Mouse (Mus musculus) T-cell, adult 2 months (primary cell): ENCODE measurements around the gene Pkp4.

Source experiments
- DNase-seq: peaks from one replicate; pipeline ENCODE4 v3.0.0; 2022; ENCODE audit warnings: low spot score

Pkp4 gene

DNA sequence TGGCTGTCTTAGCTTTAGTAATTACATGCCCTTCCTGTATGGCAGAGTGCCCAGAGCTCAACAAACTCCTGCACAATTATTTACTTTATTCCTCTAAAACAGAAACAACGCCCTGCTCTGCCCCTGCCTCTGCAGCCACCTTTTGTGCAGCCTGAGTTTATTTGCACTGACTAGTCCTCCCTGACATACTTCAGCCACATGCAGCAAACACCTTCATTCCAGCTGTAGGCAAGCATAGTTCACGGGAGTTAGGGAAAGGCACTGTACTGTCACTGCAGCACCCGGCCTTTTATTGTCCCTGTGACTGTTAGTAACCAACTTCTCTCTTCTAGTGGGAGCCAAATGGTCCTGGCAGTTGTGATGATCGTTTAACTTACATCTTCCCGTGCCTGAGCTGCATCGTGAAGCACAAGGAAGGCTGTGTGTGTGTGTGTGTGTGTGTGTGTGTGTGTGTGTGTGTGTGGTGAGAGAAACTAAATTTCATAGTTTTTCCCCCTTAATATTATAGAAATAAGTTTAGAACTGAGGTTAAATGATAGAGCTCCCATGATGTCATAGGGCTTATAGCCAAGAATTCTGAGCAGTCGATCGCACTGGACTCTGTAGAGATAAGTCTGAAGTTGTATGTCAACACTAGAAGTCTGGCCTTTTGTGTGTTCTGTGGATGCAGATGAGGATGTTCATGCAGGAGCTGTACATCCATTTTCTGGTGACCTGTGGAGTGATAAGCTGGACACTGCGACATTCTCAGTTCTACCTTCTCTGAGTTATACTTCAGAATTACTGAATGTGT is 59.5 kb downstream of the Pkp4 start:
- no peak for DNase-seq

DNA sequence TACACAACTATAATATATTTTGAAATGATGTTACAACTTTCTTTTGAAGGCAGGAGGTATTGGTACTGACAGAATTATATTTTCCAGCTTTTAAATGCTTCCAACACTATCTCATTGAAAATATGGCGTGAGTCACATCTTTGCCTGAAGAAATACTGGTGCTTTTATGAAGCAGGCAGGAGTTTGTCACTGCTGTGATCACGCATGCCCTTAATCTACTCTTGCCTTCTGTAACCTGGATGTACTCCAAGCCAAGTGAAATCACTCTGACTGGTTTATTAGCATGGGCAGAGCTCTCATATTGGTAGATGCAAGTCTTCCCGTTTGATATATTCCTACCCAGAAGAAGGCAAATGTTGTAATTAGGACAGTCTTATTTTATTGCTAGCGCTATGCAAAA is 65.7 kb downstream of the Pkp4 start:
- DNase-seq: no peak

DNA sequence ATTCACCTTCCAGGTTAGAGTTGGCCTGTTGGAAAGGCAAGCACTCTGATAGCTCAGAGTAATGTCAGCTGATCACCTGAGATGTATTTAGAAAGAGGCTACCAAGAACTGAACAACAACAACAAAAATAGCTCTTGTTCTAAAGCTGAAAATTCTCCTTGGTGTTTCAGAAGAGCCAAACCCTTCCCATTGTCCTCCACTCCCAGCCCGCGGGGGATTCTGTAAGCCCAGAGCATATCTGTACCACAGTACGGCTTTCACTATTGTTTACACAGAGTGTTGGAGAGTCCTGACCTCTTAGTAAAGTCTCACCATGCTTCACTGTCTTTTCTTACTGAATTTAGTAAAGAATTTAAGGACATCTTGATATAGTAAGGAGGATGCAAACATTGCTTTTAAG is 66.4 kb downstream of the Pkp4 start:
- DNase-seq: no peak

GRCm38 (mm10) chr2:59227508-59228263 is 67.0 kb downstream of the Pkp4 start:
- no peak for DNase-seq

DNA sequence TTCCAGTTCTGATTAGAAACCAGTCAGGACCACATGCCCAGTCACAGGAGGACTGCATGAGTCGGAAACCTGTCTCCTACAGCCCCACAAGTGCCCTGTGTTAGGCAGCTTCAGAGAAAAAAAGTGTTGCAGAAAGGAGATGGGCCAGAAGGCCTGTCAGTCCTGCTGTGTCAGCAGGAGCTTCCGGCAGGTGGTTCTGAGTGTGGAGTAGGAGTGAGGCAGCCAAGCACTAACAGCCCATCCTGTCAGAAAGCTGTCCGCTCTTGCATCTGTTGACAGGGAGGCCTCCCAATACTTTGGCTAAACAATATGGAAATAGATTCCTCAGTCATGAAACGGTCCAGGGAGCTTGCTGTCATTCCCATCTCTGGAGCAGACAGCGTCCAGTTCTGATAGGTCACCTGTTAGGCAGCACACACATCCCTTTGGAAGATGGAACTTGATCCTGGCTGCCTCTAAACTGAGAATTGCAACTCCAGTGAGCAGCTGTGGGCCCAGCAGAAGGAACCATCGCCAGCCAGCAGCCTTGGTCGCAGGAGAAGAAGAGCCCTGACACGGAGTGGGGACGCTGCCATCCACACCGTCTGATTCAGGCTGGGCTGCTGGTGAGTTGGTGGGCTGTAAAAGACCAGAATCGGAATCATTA is 68.7 kb downstream of the Pkp4 start:
- no peak for DNase-seq

DNA sequence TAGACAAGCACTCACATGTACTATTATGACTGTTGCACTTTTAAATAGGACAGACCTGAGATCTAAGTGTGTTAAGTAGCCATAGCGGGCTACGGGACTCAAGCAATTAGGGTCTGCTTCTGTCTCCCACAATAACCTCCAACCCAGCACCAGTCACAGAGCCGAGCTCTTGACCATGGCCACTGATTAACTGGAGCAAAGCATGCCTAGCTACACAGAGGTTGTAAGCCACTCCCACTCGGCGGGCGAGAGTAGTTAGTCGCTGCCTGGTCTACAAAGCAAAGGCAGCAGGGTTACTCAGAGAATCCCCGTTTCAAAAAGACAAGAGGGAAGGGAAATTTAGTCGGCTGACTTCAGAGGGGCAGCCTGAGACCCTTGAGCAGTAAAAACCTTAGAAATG is 70.0 kb downstream of the Pkp4 start:
- DNase-seq: no peak

DNA sequence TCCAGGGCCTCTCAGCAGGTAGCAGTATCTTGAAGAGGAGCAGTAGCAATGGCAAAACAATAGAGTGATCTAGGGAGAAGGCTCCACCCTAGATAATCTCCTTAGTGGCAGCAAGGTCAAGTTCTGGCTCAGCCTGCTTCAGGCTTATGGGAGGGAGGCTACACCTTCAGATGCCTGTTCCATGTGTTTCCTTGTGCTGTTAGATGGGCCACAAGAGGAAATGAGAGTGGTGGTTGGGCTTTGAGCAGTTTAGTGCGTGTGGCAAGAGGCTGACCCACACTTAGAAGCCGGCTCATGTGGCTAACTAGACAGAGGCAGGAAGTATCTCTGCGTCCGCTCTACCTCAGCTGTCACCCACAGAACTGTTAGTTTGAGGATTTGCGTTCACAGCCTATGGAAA is 70.9 kb downstream of the Pkp4 start:
- DNase-seq: no peak

DNA sequence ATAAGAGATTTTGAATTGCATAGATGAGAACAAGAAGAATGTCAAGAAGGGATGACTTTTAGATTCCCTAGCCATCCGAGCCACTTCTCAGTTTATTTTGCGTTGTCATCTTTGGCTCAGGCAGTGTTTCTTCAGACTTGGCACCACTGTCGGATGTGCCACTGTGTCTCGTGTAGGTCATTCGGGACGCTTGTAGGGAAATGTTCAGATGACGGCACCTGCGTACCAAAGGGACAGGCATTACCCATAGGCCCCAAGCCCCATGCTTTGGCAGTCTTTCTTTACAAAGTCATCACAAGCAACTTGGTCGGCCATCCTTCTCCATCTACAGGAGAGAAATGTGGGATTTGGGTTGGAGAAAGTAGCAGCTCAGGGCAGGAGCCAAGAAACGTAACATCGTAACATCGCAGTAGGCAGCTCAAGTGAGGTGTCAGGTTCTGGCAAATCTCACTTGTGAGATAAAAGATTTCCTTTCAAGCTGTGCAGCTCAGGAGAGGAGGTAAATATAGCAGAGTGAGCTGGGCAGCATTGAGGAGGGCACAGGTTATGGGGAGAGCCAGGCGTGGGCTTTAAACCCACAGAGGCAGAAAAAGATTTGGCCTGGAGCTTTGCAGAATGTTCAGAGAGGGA is 72.8 kb downstream of the Pkp4 start:
- DNase-seq: no peak

GRCm38 (mm10) chr2:59233936-59234335 is 73.3 kb downstream of the Pkp4 start:
- no peak for DNase-seq

DNA sequence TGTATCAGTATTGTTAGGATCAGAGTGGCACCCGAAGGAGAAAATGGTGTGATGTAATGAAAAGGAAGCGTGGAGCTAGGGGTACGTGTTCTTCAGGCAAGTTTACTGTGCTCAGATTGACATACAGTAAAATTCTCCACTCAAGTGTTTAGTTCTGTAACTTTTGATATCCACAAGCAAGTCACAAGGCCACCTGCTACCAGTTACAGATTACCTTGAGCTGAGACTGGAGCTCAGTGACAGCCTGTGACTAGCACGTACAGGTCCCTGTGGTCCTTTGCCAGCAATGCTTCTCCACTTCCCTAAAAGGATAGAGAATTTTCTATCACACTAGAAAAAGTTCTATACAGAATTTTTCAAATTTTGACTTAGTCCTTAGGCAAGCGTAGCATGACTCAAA is 73.9 kb downstream of the Pkp4 start:
- no peak for DNase-seq

DNA sequence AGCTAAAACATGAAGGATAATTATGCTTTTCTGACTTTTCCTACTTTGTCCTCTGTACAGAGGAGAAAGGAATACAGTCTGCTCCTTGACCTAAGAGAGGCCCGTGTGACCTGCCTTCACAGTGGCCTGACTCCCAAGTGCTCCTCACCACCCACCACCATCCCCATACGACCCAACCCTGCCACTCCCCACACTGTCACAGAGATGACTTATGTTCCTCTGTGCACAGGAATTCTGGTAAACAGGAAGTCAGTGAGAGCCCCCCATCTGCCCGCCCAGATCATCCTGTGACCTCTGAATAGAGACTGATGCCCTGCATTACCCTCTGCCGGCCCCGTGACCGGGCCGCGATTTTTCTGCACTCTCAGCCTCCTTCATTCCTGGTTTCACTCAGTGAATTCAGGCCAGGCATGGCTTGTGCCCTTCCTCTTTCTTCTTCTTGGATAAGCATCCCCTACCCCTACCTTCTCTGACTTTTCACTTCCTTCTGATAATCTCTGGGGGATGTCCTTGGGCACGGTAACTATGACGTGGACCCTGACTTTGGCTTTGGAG is 79.3 kb downstream of the Pkp4 start:
- DNase-seq: no peak

DNA sequence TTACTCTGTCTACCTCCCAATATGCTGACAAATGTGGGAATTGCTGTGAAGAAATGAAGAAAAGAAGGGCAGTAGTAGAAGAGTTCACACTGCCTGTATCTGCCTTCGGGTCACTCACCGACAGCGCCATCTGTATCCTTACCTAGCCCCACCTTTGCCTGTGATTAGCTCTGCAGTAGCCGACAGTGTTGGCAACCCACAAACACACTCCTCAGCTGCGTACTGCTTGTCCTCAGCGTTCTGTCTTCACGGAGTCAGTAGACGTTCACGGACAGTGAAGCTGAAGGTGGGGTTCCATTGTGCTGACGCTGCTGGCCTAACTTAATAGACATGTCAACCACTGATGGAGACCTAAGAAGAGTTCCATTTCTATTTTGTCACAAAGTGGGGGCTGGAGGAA is 81.5 kb downstream of the Pkp4 start:
- no peak for DNase-seq

GRCm38 (mm10) chr2:59244273-59245097 is 83.8 kb downstream of the Pkp4 start:
- DNase-seq: peak; percentile 13

DNA sequence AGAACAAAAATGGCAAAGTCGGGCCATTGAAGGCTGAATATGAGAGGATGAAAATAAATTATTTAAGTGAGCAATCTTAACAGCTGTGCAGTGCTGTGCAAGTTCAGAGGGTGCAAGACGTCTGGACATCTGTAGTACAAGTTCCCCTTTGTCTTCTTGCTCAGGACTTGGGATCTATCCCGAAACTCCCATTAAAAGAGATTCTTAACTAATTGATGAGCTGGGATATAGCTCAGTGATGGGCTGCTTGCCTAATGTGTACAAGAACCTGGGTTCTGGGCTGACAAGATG is 84.4 kb downstream of the Pkp4 start:
- no peak for DNase-seq

GRCm38 (mm10) chr2:59248806-59249205 is 88.2 kb downstream of the Pkp4 start:
- DNase-seq: no peak

DNA sequence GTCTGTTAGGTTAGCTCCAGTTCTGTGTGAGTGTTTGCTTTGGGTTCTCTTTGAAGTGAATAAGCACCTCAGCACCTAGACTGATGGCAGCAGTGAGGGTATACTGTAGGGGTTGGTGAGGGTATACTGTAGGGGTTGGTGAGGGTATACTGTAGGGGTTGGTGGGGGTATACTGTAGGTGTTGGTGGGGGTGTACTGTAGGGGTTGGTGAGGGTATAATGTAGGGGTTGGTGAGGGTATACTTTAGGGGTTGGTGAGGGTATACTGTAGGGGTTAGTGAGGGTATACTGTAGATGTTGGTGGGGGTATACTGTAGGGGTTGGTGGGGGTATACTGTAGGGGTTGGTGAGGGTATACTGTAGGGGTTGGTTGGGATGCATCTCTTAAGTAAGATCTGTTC is 92.2 kb downstream of the Pkp4 start:
- DNase-seq: no peak

DNA sequence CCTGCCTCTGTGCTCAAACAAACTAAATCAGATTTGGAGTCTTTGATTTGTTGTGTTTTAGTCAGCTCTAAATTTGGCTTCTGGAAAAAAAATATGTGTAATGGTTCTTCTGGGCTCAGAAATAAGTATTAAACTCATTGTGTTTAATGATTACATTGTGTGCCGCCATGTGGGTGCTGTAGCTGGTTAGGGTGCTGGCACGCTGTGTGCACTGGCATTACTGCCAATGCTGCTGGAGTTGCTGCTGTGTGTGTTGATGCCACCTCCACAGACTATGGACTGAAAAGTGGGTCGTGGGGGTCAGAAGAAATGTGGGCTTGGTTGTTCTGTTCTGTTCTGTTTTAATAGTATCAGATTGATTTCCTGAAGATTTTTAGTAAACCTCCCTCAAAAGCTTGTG is 92.8 kb downstream of the Pkp4 start:
- DNase-seq: no peak

DNA sequence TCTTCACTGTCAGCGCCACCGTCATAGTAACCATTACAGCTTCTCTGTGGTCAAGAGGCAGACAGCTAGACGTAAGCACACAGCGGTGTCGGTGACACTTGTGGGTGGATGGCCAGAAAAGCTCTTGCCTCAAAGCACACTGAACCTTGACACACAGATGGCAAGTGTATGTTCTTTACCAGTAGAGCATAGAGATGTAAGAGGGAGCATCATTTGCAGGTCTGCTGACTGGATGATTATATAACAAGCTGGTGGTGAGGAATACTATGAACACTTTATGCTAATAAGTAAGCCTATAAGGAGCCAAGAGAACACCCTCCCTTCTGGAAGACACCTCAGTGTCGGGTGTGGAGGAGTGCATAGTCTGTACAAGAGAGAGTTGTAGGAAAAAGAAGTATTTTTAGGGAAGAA is 98.2 kb downstream of the Pkp4 start:
- no peak for DNase-seq

- no peak for DNase-seq
Observed at GRCm38 (mm10) chr2:59259346-59259745, 98.7 kb downstream of the Pkp4 start.

DNA sequence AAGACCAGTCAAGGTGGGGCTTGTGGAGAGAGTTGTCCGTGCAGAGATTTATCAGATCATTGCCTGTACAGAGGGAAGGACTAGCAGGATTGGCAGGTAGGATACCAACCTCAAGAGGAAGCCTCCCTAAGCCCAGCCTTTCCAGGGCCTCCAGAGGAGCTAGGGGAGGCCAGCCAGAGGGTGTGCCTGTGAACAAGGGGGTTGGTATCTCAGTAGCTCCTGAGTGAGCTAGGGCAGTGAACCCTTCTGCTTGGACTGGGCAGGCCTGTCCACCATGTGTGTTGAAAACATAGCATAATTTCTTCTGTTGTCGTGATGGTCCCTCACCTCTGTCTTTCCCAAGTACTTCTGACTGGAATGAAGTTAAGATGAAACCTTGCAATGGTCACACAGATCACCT is 100.6 kb downstream of the Pkp4 start:
- DNase-seq: no peak

GRCm38 (mm10) chr2:59266428-59266827 is 105.8 kb downstream of the Pkp4 start:
- no peak for DNase-seq

- no peak for DNase-seq
Observed at GRCm38 (mm10) chr2:59271835-59272234, 111.2 kb downstream of the Pkp4 start.
